8 mouse cellular contexts compared by ENCODE assay signal in the genomic region with DNA sequence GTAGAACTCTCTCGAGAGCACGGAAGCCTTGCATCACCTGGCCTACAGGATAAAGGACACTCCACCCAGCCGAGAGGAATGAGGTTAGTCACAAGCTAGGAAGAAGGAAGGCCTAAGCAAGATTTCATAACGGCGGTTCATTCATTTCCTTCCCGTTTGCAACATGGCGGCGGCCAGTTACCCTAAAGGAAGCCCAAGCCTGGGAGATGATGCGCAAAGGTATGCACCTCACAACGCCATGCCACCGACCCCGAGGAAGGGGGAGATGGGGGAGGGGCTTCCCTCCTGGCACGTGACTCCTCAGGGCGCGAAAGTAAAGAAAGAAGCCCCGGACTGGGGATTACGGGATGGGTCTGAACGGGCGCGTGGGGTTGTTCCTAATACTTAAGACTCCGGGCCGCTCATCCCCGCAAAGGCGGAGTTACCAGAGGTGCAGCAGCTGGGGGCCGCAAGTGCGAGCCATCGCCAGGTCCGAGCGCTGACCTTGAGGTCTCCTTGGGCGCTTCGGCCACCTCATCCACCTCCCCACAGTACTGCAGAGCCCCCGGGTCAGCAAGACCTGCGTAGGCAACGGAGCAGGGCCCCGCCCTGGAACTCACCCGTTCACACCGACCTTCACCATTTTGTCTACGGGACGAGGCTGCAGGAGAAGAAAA. TPM values are rescaled to one million over a fixed set of nuclear protein-coding genes. Genes with fewer than 3 reads are reported as not detected.
DNase-seq lines count a peak whose midpoint lies in the region; ATAC-seq and TF ChIP-seq lines count a peak whose summit lies in the region.

No protein-coding gene starts in this region.

- no peak for TF ChIP-seq RAD21 in CH12.LX (IDR thresholded peaks at IDR 0.05; ENCODE audit: low read depth, low read length)

- peaks cover 59 to 71% of the 10 kb centered on the region in 2 experiments for H3K36me3 ChIP-seq in CH12.LX (replicated peaks in 1 of 2; ENCODE audit: control insufficient read depth in 1 of 2, insufficient read depth in 1 of 2, low read length in 1 of 2)
- H3K36me3 ChIP-seq in embryonic facial prominence, embryonic 15.5 days: peaks cover 54% of the 10 kb centered on the region
- peaks cover 31% of the 10 kb centered on the region for H3K36me3 ChIP-seq in heart, embryonic 16.5 days (ENCODE audit: control insufficient read depth, insufficient read depth)

- no peaks in the 10 kb centered on the region for H3K9me3 ChIP-seq in CH12.LX (replicated peaks; ENCODE audit: low read length)
- no peaks in the 10 kb centered on the region for H3K9me3 ChIP-seq in embryonic facial prominence, embryonic 15.5 days (replicated peaks)
- H3K9me3 ChIP-seq in heart, embryonic 16.5 days (replicated peaks; ENCODE audit: control insufficient read depth, low read length): no peaks in the 10 kb centered on the region

- peak overlapping the region; percentile 68 for H3K4me2 ChIP-seq in CH12.LX (ENCODE audit: insufficient read depth, low read depth, poor library complexity, severe bottlenecking)
- peak overlapping the region; percentile 85 for H3K4me2 ChIP-seq in embryonic facial prominence, embryonic 15.5 days (replicated peaks)
- H3K4me2 ChIP-seq in heart, embryonic 16.5 days (ENCODE audit: low read depth, low read length): peak overlapping the region; percentile 76

- under 1% methylated on average over 39 of the region's 39 CpGs for WGBS in embryonic facial prominence, embryonic 15.5 days
- under 1% methylated on average over 39 of the region's 39 CpGs for WGBS in heart, embryonic 16.5 days

- TF ChIP-seq POLR2A in CH12.LX (IDR thresholded peaks at IDR 0.05; ENCODE audit: low read depth, low read length): no peak

- dilution Hi-C loops in CH12.LX (cut with MboI; ENCODE audit: extremely low pct_ligation_motif_present, extremely low pct_unique_long_range_greater_than_20kb, low sequenced_read_pairs): no loop called here

- DNase-seq in CH12.LX (ENCODE audit: extremely low read depth): peak; percentile 67
- DNase-seq in adrenal gland, adult 8-10 months: peak; percentile 66
- DNase-seq in kidney, postnatal 25 days: peak; percentile 59 to 84
- DNase-seq in lung, postnatal 14 days: peak; percentile 55
- peak; percentile 89 for DNase-seq in retina, postnatal 1 day

- in situ Hi-C loops in CH12.LX (cut with MboI; ENCODE audit: low pct_ligation_motif_present, low pct_unique_long_range_greater_than_20kb, low sequenced_read_pairs): no loop called here

- H3K4me3 ChIP-seq in CH12.LX (replicated peaks in 1 of 3; ENCODE audit: low read depth in 2 of 3, low read length in 2 of 3, poor library complexity in 1 of 3): peak overlapping the region; percentile 75 to 100 (median 87)
- peak overlapping the region; percentile 95 for H3K4me3 ChIP-seq in embryonic facial prominence, embryonic 15.5 days (replicated peaks)
- peak overlapping the region; percentile 90 for H3K4me3 ChIP-seq in heart, embryonic 16.5 days (ENCODE audit: low read length)

- peak overlapping the region; percentile 83 for H3K27ac ChIP-seq in CH12.LX (ENCODE audit: insufficient read depth, low read depth)
- H3K27ac ChIP-seq in embryonic facial prominence, embryonic 15.5 days (replicated peaks): peak overlapping the region; percentile 94
- peak overlapping the region; percentile 98 for H3K27ac ChIP-seq in heart, embryonic 16.5 days (ENCODE audit: low read length)

- TF ChIP-seq CTCF in CH12.LX (conservative IDR thresholded peaks at IDR 0.05 in 1 of 2, IDR thresholded peaks at IDR 0.05 in 1 of 2; ENCODE audit: low read depth in 2 of 2, low read length in 2 of 2): no peak

- H3K4me1 ChIP-seq in CH12.LX (ENCODE audit: control insufficient read depth in 1 of 2, insufficient read depth in 2 of 2): peaks cover 11 to 35% of the 10 kb centered on the region in 2 experiments
- peaks cover 53% of the 10 kb centered on the region for H3K4me1 ChIP-seq in embryonic facial prominence, embryonic 15.5 days
- peaks cover 33% of the 10 kb centered on the region for H3K4me1 ChIP-seq in heart, embryonic 16.5 days (ENCODE audit: control insufficient read depth, insufficient read depth, low read length)

- no peak for TF ChIP-seq EP300 in CH12.LX (IDR thresholded peaks at IDR 0.05; ENCODE audit: low read length)

- H3K9ac ChIP-seq in CH12.LX (ENCODE audit: insufficient read depth, low read depth): peak overlapping the region; percentile 90
- H3K9ac ChIP-seq in embryonic facial prominence, embryonic 15.5 days: peak overlapping the region; percentile 91
- peak overlapping the region; percentile 99 for H3K9ac ChIP-seq in heart, embryonic 16.5 days (ENCODE audit: low read length)

- no peak for ATAC-seq in embryonic facial prominence, embryonic 15.5 days (ENCODE audit: insufficient number of reproducible peaks, low FRiP score, low TSS enrichment, low read depth)
- ATAC-seq in heart, embryonic 16.5 days (replicated peaks; ENCODE audit: extremely low read depth, insufficient read depth, low FRiP score): peak; percentile 2; the same call in 1 of the 2 replicates
- no peak for ATAC-seq in frontal cortex, adult (ENCODE audit: low TSS enrichment)

- no peaks in the 10 kb centered on the region for H3K27me3 ChIP-seq in CH12.LX (replicated peaks)
- H3K27me3 ChIP-seq in embryonic facial prominence, embryonic 15.5 days: no peaks in the 10 kb centered on the region
- no peaks in the 10 kb centered on the region for H3K27me3 ChIP-seq in heart, embryonic 16.5 days (ENCODE audit: control insufficient read depth, insufficient read depth, low read length)

- H3K79me2 ChIP-seq in CH12.LX (replicated peaks; ENCODE audit: control insufficient read depth, extremely low read depth, insufficient read depth, poor library complexity, severe bottlenecking): peaks cover 21% of the 10 kb centered on the region

TF ChIP-seq in CH12.LX, 34 proteins besides CTCF, POLR2A, EP300 and RAD21 (continues in another document):
- TF ChIP-seq POLR2AphosphoS2 (IDR thresholded peaks at IDR 0.05; ENCODE audit: low read depth, low read length): no peak
- no peak for TF ChIP-seq SMC3 (IDR thresholded peaks at IDR 0.05; ENCODE audit: low read depth, low read length)
- peak; percentile 18; the same call in 1 of the 2 replicates for TF ChIP-seq TCF12 (IDR thresholded peaks at IDR 0.05; ENCODE audit: low read depth, low read length)
- no peak for TF ChIP-seq GABPA (IDR thresholded peaks at IDR 0.05; ENCODE audit: insufficient replicate concordance, low read depth, low read length)
- peak; percentile 90 for TF ChIP-seq BHLHE40 (IDR thresholded peaks at IDR 0.05; ENCODE audit: low read depth, low read length)
- TF ChIP-seq ZNF384 (IDR thresholded peaks at IDR 0.05; ENCODE audit: low read depth, low read length): no peak
- TF ChIP-seq ELF1 (IDR thresholded peaks at IDR 0.05; ENCODE audit: low read depth, low read length): no peak
- peak; percentile 75 for TF ChIP-seq USF1 (IDR thresholded peaks at IDR 0.05; ENCODE audit: low read depth, low read length)
- TF ChIP-seq ZC3H11A (IDR thresholded peaks at IDR 0.05; ENCODE audit: low read depth, low read length): no peak
- peak; percentile 32; the same call in 1 of the 2 replicates for TF ChIP-seq CHD2 (IDR thresholded peaks at IDR 0.05; ENCODE audit: low read length)
- 0 out of 2 replicates have a peak, but pooled peaks have one; percentile 26 for TF ChIP-seq KAT2A (IDR thresholded peaks at IDR 0.05; ENCODE audit: insufficient replicate concordance, low read length)
- no peak for TF ChIP-seq PAX5 (IDR thresholded peaks at IDR 0.05; ENCODE audit: low read length)
- no peak for TF ChIP-seq ZKSCAN1 (IDR thresholded peaks at IDR 0.05; ENCODE audit: borderline replicate concordance, low read depth, low read length)
- TF ChIP-seq MEF2A (IDR thresholded peaks at IDR 0.05; ENCODE audit: borderline replicate concordance, low read depth, low read length): no peak

RNA-seq across cellular contexts. Expression of a gene that starts 1.5 kb away (rescaled TPM):
- total RNA-seq in CH12.LX (2012; rRNA removed) (2,085 and 2,925 TPM in 2 replicates), CH12.LX (2014; rRNA removed) (1,576 and 2,268 TPM in 2 replicates)
- polyA plus RNA-seq in CH12.LX (2012; ENCODE audit: insufficient read length, low read depth): 2,269 and 2,654 TPM in 2 replicates
- total RNA-seq in adrenal gland, adult 8-10 months (2022): 1,000 to 10,000 TPM; 1,769 to 2,176 (median 2,111) TPM
- 1,507 and 1,606 TPM in 2 replicates for polyA plus RNA-seq in embryonic facial prominence, embryonic 15.5 days (2015; fragmentation: Nextera tagmentation; extraction: Ambion mirVana)
- 3,677 and 4,254 TPM in 2 replicates for polyA plus RNA-seq in heart, embryonic 16.5 days (2015; fragmentation: Nextera tagmentation; extraction: Ambion mirVana)

RNA-seq across cellular contexts. Expression of a gene that starts 19.8 kb away (rescaled TPM):
- 6.7 and 7.6 TPM in 2 replicates for total RNA-seq in CH12.LX (2012; rRNA removed)
- 3.3 and 4.0 TPM in 2 replicates for total RNA-seq in CH12.LX (2014; rRNA removed)
- polyA plus RNA-seq in CH12.LX (2012; ENCODE audit: insufficient read length, low read depth): 7.0 and 8.2 TPM in 2 replicates
- total RNA-seq in adrenal gland, adult 8-10 months (2022): 10 to 100 TPM; 15.2 to 60.0 (median 37.1) TPM
- 30.3 and 37.6 TPM in 2 replicates for polyA plus RNA-seq in embryonic facial prominence, embryonic 15.5 days (2015; fragmentation: Nextera tagmentation; extraction: Ambion mirVana)
- polyA plus RNA-seq in heart, embryonic 16.5 days (2015; fragmentation: Nextera tagmentation; extraction: Ambion mirVana): 11.7 and 13.2 TPM in 2 replicates

RNA-seq across cellular contexts. Expression of a gene that starts 26.7 kb away (rescaled TPM):
- total RNA-seq in CH12.LX (2012; rRNA removed) (140 and 147 TPM in 2 replicates), CH12.LX (2014; rRNA removed) (78.3 and 79.6 TPM in 2 replicates)
- 263 and 301 TPM in 2 replicates for polyA plus RNA-seq in CH12.LX (2012; ENCODE audit: insufficient read length, low read depth)
- 10 to 100 TPM; 10.6 to 40.2 (median 26.6) TPM for total RNA-seq in adrenal gland, adult 8-10 months (2022)
- polyA plus RNA-seq in embryonic facial prominence, embryonic 15.5 days (2015; fragmentation: Nextera tagmentation; extraction: Ambion mirVana): 97.2 and 98.7 TPM in 2 replicates
- polyA plus RNA-seq in heart, embryonic 16.5 days (2015; fragmentation: Nextera tagmentation; extraction: Ambion mirVana): 97.4 and 99.3 TPM in 2 replicates

RNA-seq across cellular contexts. Expression of a gene that starts 26.8 kb away (rescaled TPM):
- total RNA-seq in CH12.LX (2012; rRNA removed) (120 and 153 TPM in 2 replicates), CH12.LX (2014; rRNA removed) (152 and 184 TPM in 2 replicates)
- 161 and 171 TPM in 2 replicates for polyA plus RNA-seq in CH12.LX (2012; ENCODE audit: insufficient read length, low read depth)
- total RNA-seq in adrenal gland, adult 8-10 months (2022): 100 to 1,000 TPM; 155 to 179 (median 167) TPM
- 198 and 212 TPM in 2 replicates for polyA plus RNA-seq in embryonic facial prominence, embryonic 15.5 days (2015; fragmentation: Nextera tagmentation; extraction: Ambion mirVana)
- 270 and 281 TPM in 2 replicates for polyA plus RNA-seq in heart, embryonic 16.5 days (2015; fragmentation: Nextera tagmentation; extraction: Ambion mirVana)

RNA-seq across cellular contexts. Expression of a gene that starts 33.1 kb away (rescaled TPM):
- total RNA-seq in CH12.LX (2012; rRNA removed) (128 and 188 TPM in 2 replicates), CH12.LX (2014; rRNA removed) (154 TPM in 2 replicates)
- polyA plus RNA-seq in CH12.LX (2012; ENCODE audit: insufficient read length, low read depth): 175 and 179 TPM in 2 replicates
- total RNA-seq in adrenal gland, adult 8-10 months (2022): 10 to 100 TPM; 41.6 to 48.8 (median 43.4) TPM
- 57.5 and 58.3 TPM in 2 replicates for polyA plus RNA-seq in embryonic facial prominence, embryonic 15.5 days (2015; fragmentation: Nextera tagmentation; extraction: Ambion mirVana)
- polyA plus RNA-seq in heart, embryonic 16.5 days (2015; fragmentation: Nextera tagmentation; extraction: Ambion mirVana): 45.0 and 45.8 TPM in 2 replicates
